ENCODE assay signal across 8 mouse cellular contexts in genomic region chr9:114563761-114564606, GRCm38 (mm10). TPM values are rescaled to one million over a fixed set of nuclear protein-coding genes. Genes with fewer than 3 reads are reported as not detected.
A peak's percentile ranks its signal among the peaks of the same experiment; 100 is the strongest.
DNase-seq lines count a peak whose midpoint lies in the region; ATAC-seq lines count a peak whose summit lies in the region.

TSS of gene Trim71 (minus strand) at chr9:114564369.

- peak within 1 kb of the TSS; percentile 66 for H3K9ac ChIP-seq in kidney, embryonic 15.5 days
- H3K9ac ChIP-seq in embryonic facial prominence, embryonic 12.5 days = peak within 1 kb of the TSS; percentile 67
- peak within 1 kb of the TSS; percentile 95 for H3K9ac ChIP-seq in neural tube, embryonic 11.5 days (ENCODE audit: low read length)

- peak within 1 kb of the TSS; percentile 87 for H3K27ac ChIP-seq in kidney, embryonic 15.5 days
- peak within 1 kb of the TSS; percentile 83 for H3K27ac ChIP-seq in embryonic facial prominence, embryonic 12.5 days
- peak within 1 kb of the TSS; percentile 96 for H3K27ac ChIP-seq in neural tube, embryonic 11.5 days (ENCODE audit: low read depth, low read length)

- under 1% methylated on average over 90 of the region's 91 CpGs for WGBS in kidney, embryonic 15.5 days
- under 1% methylated on average over 89 of the region's 91 CpGs for WGBS in embryonic facial prominence, embryonic 12.5 days
- under 1% methylated on average over 91 of the region's 91 CpGs for WGBS in neural tube, embryonic 11.5 days

- peak within 1 kb of the TSS; percentile 97 for H3K4me2 ChIP-seq in kidney, embryonic 15.5 days
- H3K4me2 ChIP-seq in embryonic facial prominence, embryonic 12.5 days (replicated peaks) = peak within 1 kb of the TSS; percentile 90
- H3K4me2 ChIP-seq in neural tube, embryonic 11.5 days (ENCODE audit: low read depth) = peak within 1 kb of the TSS; percentile 92

- H3K9me3 ChIP-seq in kidney, embryonic 15.5 days (replicated peaks) = no peaks in the 10 kb centered on the region
- no peaks in the 10 kb centered on the region for H3K9me3 ChIP-seq in embryonic facial prominence, embryonic 12.5 days
- H3K9me3 ChIP-seq in neural tube, embryonic 11.5 days (ENCODE audit: control insufficient read depth, low read length) = no peaks in the 10 kb centered on the region

- no peak for DNase-seq in kidney, postnatal 25 days
- DNase-seq in MN1 (ENCODE audit: low spot score) = peak; percentile 68
- DNase-seq in layer of hippocampus, postnatal 25 days (ENCODE audit: extremely low spot score in 1 of 2, low spot score in 1 of 2) = peak; percentile 17 to 24
- DNase-seq in neural tube, embryonic 11.5 days (ENCODE audit: low spot score) = peak; percentile 86
- DNase-seq in adrenal gland, adult 8-10 months = no peak
- DNase-seq in cerebellum, adult 9-10 months = no peak

- peak; percentile 58 for ATAC-seq in kidney, embryonic 15.5 days (replicated peaks; ENCODE audit: low FRiP score)
- peak; percentile 35; the same call in 1 of the 2 replicates for ATAC-seq in embryonic facial prominence, embryonic 12.5 days (ENCODE audit: insufficient number of reproducible peaks, insufficient read depth, low FRiP score, low TSS enrichment)
- peak; percentile 68 for ATAC-seq in neural tube, embryonic 11.5 days (ENCODE audit: insufficient read depth, low FRiP score, low TSS enrichment)

- peaks cover 55% of the 10 kb centered on the region for H3K4me1 ChIP-seq in kidney, embryonic 15.5 days
- H3K4me1 ChIP-seq in embryonic facial prominence, embryonic 12.5 days = peaks cover 18% of the 10 kb centered on the region
- peaks cover 14% of the 10 kb centered on the region for H3K4me1 ChIP-seq in neural tube, embryonic 11.5 days (ENCODE audit: control insufficient read depth, insufficient read depth, low read length)

- H3K27me3 ChIP-seq in kidney, embryonic 15.5 days = peaks cover 42% of the 10 kb centered on the region
- peaks cover 18% of the 10 kb centered on the region for H3K27me3 ChIP-seq in embryonic facial prominence, embryonic 12.5 days
- H3K27me3 ChIP-seq in neural tube, embryonic 11.5 days (ENCODE audit: control insufficient read depth, insufficient read depth, low read length) = no peaks in the 10 kb centered on the region

- no peaks in the 10 kb centered on the region for H3K36me3 ChIP-seq in kidney, embryonic 15.5 days
- no peaks in the 10 kb centered on the region for H3K36me3 ChIP-seq in embryonic facial prominence, embryonic 12.5 days
- H3K36me3 ChIP-seq in neural tube, embryonic 11.5 days (ENCODE audit: control insufficient read depth, insufficient read depth, low read length) = no peaks in the 10 kb centered on the region

- H3K4me3 ChIP-seq in kidney, embryonic 15.5 days (replicated peaks) = peak within 1 kb of the TSS; percentile 72
- H3K4me3 ChIP-seq in embryonic facial prominence, embryonic 12.5 days = peak within 1 kb of the TSS; percentile 59
- H3K4me3 ChIP-seq in neural tube, embryonic 11.5 days (ENCODE audit: low read depth, low read length) = peak within 1 kb of the TSS; percentile 78

RNA-seq across cellular contexts. Expression of gene Trim71, which starts in this region (rescaled TPM):
- polyA plus RNA-seq in kidney, embryonic 15.5 days (2015; fragmentation: Nextera tagmentation; extraction: Ambion mirVana) = 0.87 and 1.00 TPM in 2 replicates
- 0.95 and 1.1 TPM in 2 replicates for polyA plus RNA-seq in embryonic facial prominence, embryonic 12.5 days (2016; fragmentation: Nextera tagmentation; extraction: Ambion mirVana)
- total RNA-seq in layer of hippocampus, postnatal 25 days (2021) = 1 to 10 TPM in 1 of 2 experiments, under 1 TPM in 1; 0.91 to 1.2 TPM
- 2.1 and 2.2 TPM in 2 replicates for polyA plus RNA-seq in neural tube, embryonic 11.5 days (2014; fragmentation: Nextera tagmentation; extraction: Ambion mirVana)
- under 1 TPM in 1 of 4 experiments, not detected in 3; 0.03 TPM for total RNA-seq in adrenal gland, adult 8-10 months (2022)

Comparison
In these comparisons a context has a peak if more than half of its experiments do, and no peak if none do; other contexts are left out.
1. Peak in ATAC-seq, H3K4me3 ChIP-seq, H3K27ac ChIP-seq, H3K9ac ChIP-seq and H3K4me2 ChIP-seq in kidney, embryonic 15.5 days; RNA of the gene not detected or under 1 TPM.
2. DNase-seq: peak in MN1 (single experiment), layer of hippocampus, postnatal 25 days (2 of 2) and neural tube, embryonic 11.5 days (single experiment); none in kidney, postnatal 25 days (0 of 2), adrenal gland, adult 8-10 months (single experiment) and cerebellum, adult 9-10 months (single experiment).
3. Peak in every context shown above with its lines, with median percentiles within 50 percentile points of each other: ATAC-seq, H3K27ac ChIP-seq, H3K4me2 ChIP-seq, H3K4me3 ChIP-seq and H3K9ac ChIP-seq.